Mouse (Mus musculus): Measurements from ENCODE around the gene Pnma1. TPM values are rescaled to one million over a fixed set of nuclear protein-coding genes. Genes with fewer than 3 reads are reported as not detected.

Pnma1 gene
- polyA plus RNA-seq, 1 experiment from 2014 or later, result 1.2 TPM

DNA sequence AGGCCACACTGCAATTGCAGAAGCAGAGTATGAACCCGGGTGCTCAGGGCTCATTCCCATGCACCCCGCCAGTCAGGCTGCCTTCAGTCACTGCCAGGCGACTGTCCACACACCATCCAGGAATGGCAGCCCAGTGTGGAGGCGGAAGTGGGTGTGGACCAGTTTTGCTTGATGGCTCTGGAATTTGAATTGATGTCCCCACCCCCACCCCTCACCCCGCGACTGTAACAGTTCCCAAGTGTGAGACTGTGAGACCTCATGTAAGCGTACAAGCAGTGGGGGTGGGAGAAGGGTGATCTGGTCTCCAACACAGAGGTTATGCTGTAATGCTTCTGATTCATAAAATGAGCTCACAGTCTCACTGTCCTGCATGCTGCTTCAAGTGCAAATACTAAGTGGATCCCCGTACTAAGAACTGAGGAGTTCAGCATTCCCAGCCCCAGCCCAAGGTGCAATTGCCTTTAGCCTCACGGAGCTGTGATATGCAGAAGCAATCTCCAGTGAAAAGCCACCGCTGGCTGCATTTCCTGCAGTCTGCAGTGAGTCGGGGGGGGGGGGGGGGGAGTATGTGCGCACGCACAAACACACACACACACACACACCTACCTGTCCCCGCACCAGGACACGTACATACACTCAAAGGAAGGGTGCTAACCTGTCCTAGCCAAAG is 42.0 kb upstream of the Pnma1 start:
- CTCF ChIA-PET, result no interaction called here
- POLR2A ChIA-PET, result interaction anchor here (0.7 to 3.3 kb wide), 3 partner anchors 13 to 30 kb away, joined by 3 to 12 read pairs (median 3); no protein-coding TSS in a partner anchor
- peak; percentile 11 for ATAC-seq
- in situ Hi-C loops (cut with MboI; ENCODE audit: low pct_unique_long_range_greater_than_20kb), result no loop called here
- TF ChIP-seq CTCF (IDR thresholded peaks at IDR 0.05), result no peak
- DNase-seq (ENCODE audit: low read depth, low spot score), result no peak
- no peaks in the 10 kb centered on the region for H3K27me3 ChIP-seq

DNA sequence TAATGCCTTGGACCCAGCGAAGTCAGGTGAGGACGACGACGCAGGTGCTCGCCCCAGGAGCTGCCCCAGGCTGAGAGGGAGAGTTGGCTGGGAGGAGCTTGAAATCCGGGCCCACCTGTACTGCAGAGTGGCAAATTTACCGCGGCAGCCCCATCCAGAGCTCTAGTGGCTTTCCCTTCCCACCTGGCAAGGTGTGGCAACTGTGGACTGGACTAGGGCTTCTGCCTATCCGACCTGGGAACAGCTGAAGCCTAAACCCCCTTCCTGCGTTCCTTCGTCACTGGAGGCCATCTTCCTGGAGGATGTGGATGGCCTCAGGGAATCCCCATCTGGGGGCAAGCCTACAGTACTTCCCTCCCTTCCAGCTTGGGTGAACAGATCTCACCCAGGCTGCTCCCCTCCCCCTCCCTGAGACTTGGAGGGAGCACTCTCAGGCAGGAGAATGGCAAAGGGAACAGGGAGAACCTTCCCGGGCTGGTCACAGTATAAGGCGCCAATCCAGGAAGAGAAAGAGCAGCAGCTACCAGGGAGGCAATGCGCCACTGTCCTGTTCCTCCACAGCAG is 40.7 kb upstream of the Pnma1 start:
- CTCF ChIA-PET, result interaction anchor here (1.1 to 2.1 kb wide), 3 partner anchors 13 to 27 kb away, joined by 4 to 5 read pairs (median 5); no protein-coding TSS in a partner anchor
- H3K27me3 ChIP-seq, result no peaks in the 10 kb centered on the region
- TF ChIP-seq CTCF (IDR thresholded peaks at IDR 0.05), result no peak
- DNase-seq (ENCODE audit: low read depth, low spot score), result no peak
- in situ Hi-C loops (cut with MboI; ENCODE audit: low pct_unique_long_range_greater_than_20kb), result no loop called here
- no peak for ATAC-seq
- POLR2A ChIA-PET, result interaction anchor here (0.7 to 3.3 kb wide), 4 partner anchors 12 to 656 kb away, joined by 3 to 12 read pairs (median 3); no protein-coding TSS in a partner anchor

DNA sequence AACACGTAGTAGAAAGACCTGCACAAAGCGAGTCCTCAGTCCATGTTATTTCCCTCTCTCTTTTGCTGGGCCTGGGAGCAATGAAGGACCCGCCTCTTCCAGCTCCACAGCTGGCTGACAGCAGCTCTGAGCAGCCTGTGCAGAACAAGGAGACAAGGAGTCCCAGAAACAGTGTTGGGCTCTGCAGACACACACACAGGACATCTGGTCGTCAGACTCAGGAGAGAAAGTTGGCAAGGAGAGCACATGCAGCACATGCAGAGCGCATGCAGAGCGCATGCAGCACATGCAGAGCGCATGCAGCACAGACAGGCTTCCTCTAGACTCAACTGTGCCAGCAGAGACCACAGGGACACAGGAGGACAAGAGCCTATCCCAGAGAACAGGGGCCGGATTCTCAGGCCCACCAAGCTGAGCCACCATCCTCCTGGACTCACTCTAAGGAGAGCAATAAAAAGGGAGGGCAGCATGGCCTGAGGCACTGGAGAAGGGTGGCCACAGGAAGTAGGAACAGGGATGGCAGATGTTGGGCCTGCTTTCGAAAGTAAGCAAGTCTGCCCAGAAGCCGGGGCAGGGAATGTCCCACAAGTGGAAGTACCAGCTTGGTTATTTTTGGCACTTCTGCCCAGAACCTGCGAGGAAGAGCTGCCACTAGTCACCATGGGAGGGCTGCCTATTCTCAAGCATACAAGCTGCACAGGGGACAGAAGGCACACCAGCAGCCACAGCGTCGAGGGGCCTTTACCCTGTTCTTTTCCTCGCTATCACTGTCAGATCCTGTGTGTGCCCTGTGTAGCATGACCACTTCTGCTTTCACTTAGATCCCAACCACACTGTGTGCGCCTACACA is 39.7 kb upstream of the Pnma1 start:
- no peak for DNase-seq (ENCODE audit: low read depth, low spot score)
- CTCF ChIA-PET, result interaction anchor here (0.9 to 2.1 kb wide), 5 partner anchors 12 to 36 kb away, joined by 3 to 5 read pairs (median 4); no protein-coding TSS in a partner anchor
- in situ Hi-C loops (cut with MboI; ENCODE audit: low pct_unique_long_range_greater_than_20kb), result no loop called here
- no peaks in the 10 kb centered on the region for H3K27me3 ChIP-seq
- POLR2A ChIA-PET, result interaction anchor here (0.7 to 3.3 kb wide), 4 partner anchors 9 to 655 kb away, joined by 3 to 12 read pairs (median 6); partner anchors contain the start of gene Elmsan1
- TF ChIP-seq CTCF (IDR thresholded peaks at IDR 0.05), result no peak
- ATAC-seq, result no peak

DNA sequence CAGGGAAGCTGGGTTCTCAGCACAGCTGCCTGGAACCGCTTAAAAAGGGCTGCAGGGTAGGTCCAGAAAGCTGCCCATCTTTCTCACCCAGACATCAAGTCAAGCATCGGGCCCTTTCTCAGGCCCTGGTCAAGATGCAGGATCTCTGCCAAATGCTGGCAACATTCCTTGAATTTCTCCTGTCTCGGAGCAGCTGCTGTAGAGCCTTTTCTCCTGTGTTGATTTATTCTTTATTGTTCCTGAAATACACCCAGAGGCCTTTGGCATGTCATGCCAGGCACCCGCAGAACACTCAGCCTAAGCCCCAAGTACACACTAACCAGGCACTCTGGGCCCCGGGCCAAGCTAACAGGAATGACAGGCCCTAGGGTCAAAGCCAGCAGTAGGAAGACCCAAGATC is 38.7 kb upstream of the Pnma1 start:
- ChIA-PET POLR2A (interaction anchor here (1.6 to 1.8 kb wide), 2 partner anchors 8 to 31 kb away, joined by 4 to 7 read pairs; partner anchors contain the start of gene Elmsan1), CTCF (interaction anchor here (0.9 kb wide), 1 partner anchor 15 kb away, joined by 3 read pairs; no protein-coding TSS in a partner anchor)
- no peak for TF ChIP-seq CTCF (IDR thresholded peaks at IDR 0.05)
- H3K27me3 ChIP-seq, result no peaks in the 10 kb centered on the region
- in situ Hi-C loops (cut with MboI; ENCODE audit: low pct_unique_long_range_greater_than_20kb), result no loop called here
- DNase-seq (ENCODE audit: low read depth, low spot score) (no peak), ATAC-seq (peak; percentile 44)

DNA sequence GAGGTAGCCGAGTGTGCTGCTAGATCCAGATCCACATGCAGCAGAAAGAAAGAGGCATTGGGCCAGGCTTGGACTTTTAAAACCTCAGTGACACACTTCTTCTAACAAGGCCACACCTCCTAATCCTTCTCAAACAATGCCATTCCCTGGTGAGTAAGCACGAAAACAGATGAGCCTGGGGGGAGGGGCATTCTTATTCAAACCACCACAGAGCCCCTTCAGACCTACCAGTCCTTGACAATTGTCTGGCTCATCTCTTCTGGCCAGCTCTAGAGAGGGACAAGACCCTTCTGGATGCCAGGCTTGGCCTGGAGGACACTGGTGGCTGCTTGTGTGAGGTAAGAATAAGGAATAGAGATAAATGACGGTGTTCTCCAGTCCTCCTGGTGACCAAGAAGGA is 38.2 kb upstream of the Pnma1 start:
- ChIA-PET CTCF (no interaction called here), POLR2A (no interaction called here)
- no peak for TF ChIP-seq CTCF (IDR thresholded peaks at IDR 0.05)
- DNase-seq (ENCODE audit: low read depth, low spot score) (no peak), ATAC-seq (no peak)
- no peaks in the 10 kb centered on the region for H3K27me3 ChIP-seq
- in situ Hi-C loops (cut with MboI; ENCODE audit: low pct_unique_long_range_greater_than_20kb), result no loop called here

DNA sequence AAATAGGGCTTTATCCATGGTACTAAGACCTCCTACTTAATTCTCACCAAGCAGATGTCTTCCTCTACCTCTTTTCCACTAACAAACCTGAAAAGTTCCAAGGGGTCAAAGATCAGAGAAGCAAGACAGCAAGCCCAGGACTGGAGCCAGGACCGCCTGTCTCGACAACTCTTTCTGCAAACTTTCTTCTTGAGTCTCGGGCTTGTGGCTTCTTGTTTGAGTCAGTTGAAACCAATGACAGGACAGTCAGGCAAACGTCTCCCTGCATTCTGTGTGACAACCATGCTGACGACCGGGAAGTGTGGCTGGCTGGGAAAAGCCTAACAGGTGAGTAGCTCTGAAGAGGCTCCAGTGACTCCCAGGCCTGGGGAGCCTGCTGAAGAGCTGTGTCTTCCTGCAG is 37.3 kb upstream of the Pnma1 start:
- in situ Hi-C loops (cut with MboI; ENCODE audit: low pct_unique_long_range_greater_than_20kb), result no loop called here
- TF ChIP-seq CTCF (IDR thresholded peaks at IDR 0.05), result no peak
- DNase-seq (ENCODE audit: low read depth, low spot score) (no peak), ATAC-seq (no peak)
- POLR2A ChIA-PET, result no interaction called here
- H3K27me3 ChIP-seq, result no peaks in the 10 kb centered on the region
- CTCF ChIA-PET, result no interaction called here

DNA sequence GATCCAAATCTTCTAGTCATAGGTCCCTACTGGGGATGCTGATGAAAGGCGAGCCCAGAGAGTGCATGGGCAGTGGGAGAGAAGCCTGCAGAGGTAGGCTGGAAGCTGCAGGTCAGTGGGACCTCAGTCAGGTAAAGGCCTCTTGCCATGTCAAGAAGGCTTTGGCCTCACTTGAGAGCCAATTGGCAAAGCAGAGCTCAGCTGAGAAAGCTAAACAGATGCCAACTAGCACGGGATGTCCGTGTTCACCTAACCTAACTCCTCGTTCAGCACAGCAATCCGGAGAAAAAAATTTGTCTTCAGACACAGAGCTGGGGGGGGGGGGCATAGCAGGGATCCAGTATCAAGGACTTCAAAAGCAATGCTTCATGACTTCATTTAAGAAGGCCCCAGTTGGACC is 36.7 kb upstream of the Pnma1 start:
- CTCF ChIA-PET, result interaction anchor here (1.4 kb wide), 1 partner anchor 10 kb away, joined by 4 read pairs; no protein-coding TSS in a partner anchor
- DNase-seq (ENCODE audit: low read depth, low spot score) (no peak), ATAC-seq (no peak)
- H3K27me3 ChIP-seq, result no peaks in the 10 kb centered on the region
- POLR2A ChIA-PET, result no interaction called here
- TF ChIP-seq CTCF (IDR thresholded peaks at IDR 0.05), result no peak
- in situ Hi-C loops (cut with MboI; ENCODE audit: low pct_unique_long_range_greater_than_20kb), result no loop called here

DNA sequence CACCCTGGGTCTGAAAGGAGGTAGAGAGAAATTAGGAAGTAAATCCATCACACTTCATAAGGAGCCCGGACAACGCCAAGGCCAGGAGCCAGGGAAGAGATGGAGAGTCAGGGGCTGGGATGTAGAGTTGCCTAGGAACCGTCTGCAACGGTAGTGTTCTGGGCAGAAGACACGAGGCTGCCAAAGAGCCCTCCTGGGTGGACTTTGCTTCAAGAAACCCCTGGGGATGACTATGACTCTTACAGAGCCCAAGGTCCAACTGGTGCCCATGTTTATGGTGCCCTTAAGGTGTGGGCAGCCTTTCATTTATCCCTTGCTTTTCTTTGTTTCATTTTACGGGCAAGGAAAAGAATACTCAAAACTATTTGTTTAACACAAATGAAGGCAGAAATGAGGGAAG is 33.7 kb upstream of the Pnma1 start:
- no peak for TF ChIP-seq CTCF (IDR thresholded peaks at IDR 0.05)
- DNase-seq (ENCODE audit: low read depth, low spot score) (no peak), ATAC-seq (no peak)
- H3K27me3 ChIP-seq, result no peaks in the 10 kb centered on the region
- ChIA-PET POLR2A (no interaction called here), CTCF (no interaction called here)
- in situ Hi-C loops (cut with MboI; ENCODE audit: low pct_unique_long_range_greater_than_20kb), result no loop called here

DNA sequence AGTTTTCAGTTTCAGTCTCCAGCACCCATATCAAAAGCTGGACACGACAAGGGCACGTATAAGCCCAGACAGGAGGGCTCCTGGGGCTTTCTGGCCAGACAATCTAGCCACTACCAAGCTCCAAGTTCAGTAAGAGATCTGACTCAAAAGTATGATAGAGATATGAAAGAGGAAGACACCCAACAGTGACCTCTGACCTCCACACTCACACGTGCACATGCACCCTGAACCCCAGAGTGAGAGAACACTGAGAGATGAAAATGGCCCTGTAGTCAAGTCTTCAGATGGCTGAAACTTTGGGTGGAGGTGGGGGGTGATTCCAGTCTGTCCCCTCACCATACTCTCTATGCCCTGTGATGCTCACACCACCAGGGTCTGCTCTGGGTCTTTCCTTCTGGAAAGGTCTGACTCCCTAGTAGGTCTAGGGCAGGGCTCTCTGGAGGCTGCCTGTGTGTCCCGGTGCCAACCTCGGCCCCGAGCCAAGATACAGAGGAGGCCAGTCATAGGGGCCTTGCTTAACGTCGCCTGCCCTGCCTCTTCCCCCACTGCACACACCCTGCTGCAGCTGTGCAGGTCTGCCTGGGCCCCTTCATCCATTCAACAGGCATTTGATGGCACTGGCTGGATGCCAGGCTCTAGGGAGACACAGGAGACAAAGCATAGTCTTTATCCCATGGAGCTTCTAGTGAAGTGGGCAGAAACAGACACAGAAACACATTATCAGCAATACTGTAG is 32.6 kb upstream of the Pnma1 start:
- ATAC-seq (peak; percentile 62), DNase-seq (ENCODE audit: low read depth, low spot score) (no peak)
- in situ Hi-C loops (cut with MboI; ENCODE audit: low pct_unique_long_range_greater_than_20kb), result no loop called here
- ChIA-PET CTCF (interaction anchor here (1.3 kb wide), 1 partner anchor 49 kb away, joined by 3 read pairs; no protein-coding TSS in a partner anchor), POLR2A (interaction anchor here (0.9 to 1.5 kb wide), 2 partner anchors 12 to 14 kb away, joined by 4 read pairs; no protein-coding TSS in a partner anchor)
- H3K27me3 ChIP-seq, result no peaks in the 10 kb centered on the region
- TF ChIP-seq CTCF (IDR thresholded peaks at IDR 0.05), result no peak

DNA sequence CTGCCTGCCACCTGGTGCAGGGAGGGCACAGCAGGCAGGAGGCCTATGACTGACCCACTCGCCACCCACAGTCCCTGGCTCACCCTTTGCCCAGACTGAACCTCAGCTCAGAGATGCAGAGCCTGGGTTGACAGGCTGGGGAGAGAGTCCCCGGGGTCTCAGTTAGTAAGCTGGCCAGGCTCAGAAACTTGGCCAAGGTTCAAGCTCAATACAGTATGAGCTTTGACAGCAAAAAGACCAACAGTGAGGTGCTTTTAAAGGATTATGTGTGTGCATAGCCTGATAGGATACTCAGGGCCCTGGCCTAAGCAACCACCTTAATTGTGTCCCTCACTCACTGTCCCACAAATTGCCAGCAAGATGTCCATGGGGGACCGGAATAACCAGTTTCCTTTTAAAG is 31.8 kb upstream of the Pnma1 start:
- ChIA-PET CTCF (interaction anchor here (1.3 kb wide), 1 partner anchor 49 kb away, joined by 3 read pairs; no protein-coding TSS in a partner anchor), POLR2A (interaction anchor here (0.9 to 1.5 kb wide), 2 partner anchors 13 to 15 kb away, joined by 4 read pairs; no protein-coding TSS in a partner anchor)
- ATAC-seq (no peak), DNase-seq (ENCODE audit: low read depth, low spot score) (no peak)
- no peak for TF ChIP-seq CTCF (IDR thresholded peaks at IDR 0.05)
- H3K27me3 ChIP-seq, result no peaks in the 10 kb centered on the region
- in situ Hi-C loops (cut with MboI; ENCODE audit: low pct_unique_long_range_greater_than_20kb), result no loop called here
